Mouse (Mus musculus): ENCODE measurements around the gene Pacsin2.

- TF ChIP-seq CTCF (conservative IDR thresholded peaks at IDR 0.05; ENCODE audit: low read length) (no peak), POU5F1 (IDR thresholded peaks at IDR 0.05; ENCODE audit: borderline replicate concordance, low read length) (no peak)
These were observed 31.1 kb downstream of the Pacsin2 start for GRCm38 (mm10) chr15:83433344-83433743.

Data from E14TG2a.4 (cell line).